Mouse (Mus musculus) layer of hippocampus, postnatal 36 days (tissue): ENCODE data around the gene Taf3. TPM values are rescaled to one million over a fixed set of nuclear protein-coding genes. Genes with fewer than 3 reads are reported as not detected.

Experiments used
- DNase-seq, 2 experiments: peaks; one replicate each; pipeline ENCODE4 v3.0.0; 2022
- total RNA-seq, 2 experiments: library from RNA; stranded (reverse); gene quantifications; 2 replicates each; pipeline ENCODE4 v1.2.3; 2021

Gene Taf3
- total RNA-seq, 2 experiments from 2014 or later: 15.0 to 15.8 TPM

- DNase-seq: no peak
Observed at GRCm38 (mm10) chr2:9956546-9956945, 91.8 kb downstream of the Taf3 start.

GRCm38 (mm10) chr2:9955576-9956535 lies 92.5 kb downstream of the Taf3 start:
- no peak for DNase-seq

- DNase-seq: no peak
Observed at GRCm38 (mm10) chr2:9946739-9947138, 101.7 kb downstream of the Taf3 start.

- DNase-seq: no peak
Observed at GRCm38 (mm10) chr2:9945611-9946010, 102.8 kb downstream of the Taf3 start.

- no peak for DNase-seq
Observed at GRCm38 (mm10) chr2:9943011-9943410, 105.4 kb downstream of the Taf3 start.

GRCm38 (mm10) chr2:9939250-9939649 lies 109.1 kb downstream of the Taf3 start:
- no peak for DNase-seq

- DNase-seq: no peak
Observed at GRCm38 (mm10) chr2:9935965-9936364, 112.4 kb downstream of the Taf3 start.

GRCm38 (mm10) chr2:9926905-9927283 lies 121.5 kb downstream of the Taf3 start:
- no peak for DNase-seq

- no peak for DNase-seq
Observed at GRCm38 (mm10) chr2:9926194-9926904, 122.0 kb downstream of the Taf3 start.

GRCm38 (mm10) chr2:9918691-9919471 lies 129.5 kb downstream of the Taf3 start:
- DNase-seq: no peak

- no peak for DNase-seq
Observed at GRCm38 (mm10) chr2:9917602-9918001, 130.8 kb downstream of the Taf3 start.

GRCm38 (mm10) chr2:9905995-9906394 lies 142.4 kb downstream of the Taf3 start:
- DNase-seq: no peak

- DNase-seq: no peak
Observed at GRCm38 (mm10) chr2:9903854-9904560, 144.4 kb downstream of the Taf3 start.

- DNase-seq: no peak
Observed at GRCm38 (mm10) chr2:9897846-9898245, 150.6 kb downstream of the Taf3 start.

GRCm38 (mm10) chr2:9896097-9896770 lies 152.2 kb downstream of the Taf3 start:
- no peak for DNase-seq

- DNase-seq: no peak
Observed at GRCm38 (mm10) chr2:9894836-9895593, 153.4 kb downstream of the Taf3 start.

GRCm38 (mm10) chr2:9893272-9893953 lies 155.0 kb downstream of the Taf3 start:
- DNase-seq: no peak

- DNase-seq: no peak
Observed at GRCm38 (mm10) chr2:9892541-9892940, 155.9 kb downstream of the Taf3 start.

GRCm38 (mm10) chr2:9890906-9891305 lies 157.5 kb downstream of the Taf3 start:
- DNase-seq: no peak

GRCm38 (mm10) chr2:9890251-9890650 lies 158.1 kb downstream of the Taf3 start:
- DNase-seq: no peak
